Mouse (Mus musculus): Measurements from ENCODE around the gene Acacb. TPM values are rescaled to one million over a fixed set of nuclear protein-coding genes. Genes with fewer than 3 reads are reported as not detected.

Acacb gene
- polyA plus RNA-seq, 1 experiment from 2014 or later, result 2.4 TPM

DNA sequence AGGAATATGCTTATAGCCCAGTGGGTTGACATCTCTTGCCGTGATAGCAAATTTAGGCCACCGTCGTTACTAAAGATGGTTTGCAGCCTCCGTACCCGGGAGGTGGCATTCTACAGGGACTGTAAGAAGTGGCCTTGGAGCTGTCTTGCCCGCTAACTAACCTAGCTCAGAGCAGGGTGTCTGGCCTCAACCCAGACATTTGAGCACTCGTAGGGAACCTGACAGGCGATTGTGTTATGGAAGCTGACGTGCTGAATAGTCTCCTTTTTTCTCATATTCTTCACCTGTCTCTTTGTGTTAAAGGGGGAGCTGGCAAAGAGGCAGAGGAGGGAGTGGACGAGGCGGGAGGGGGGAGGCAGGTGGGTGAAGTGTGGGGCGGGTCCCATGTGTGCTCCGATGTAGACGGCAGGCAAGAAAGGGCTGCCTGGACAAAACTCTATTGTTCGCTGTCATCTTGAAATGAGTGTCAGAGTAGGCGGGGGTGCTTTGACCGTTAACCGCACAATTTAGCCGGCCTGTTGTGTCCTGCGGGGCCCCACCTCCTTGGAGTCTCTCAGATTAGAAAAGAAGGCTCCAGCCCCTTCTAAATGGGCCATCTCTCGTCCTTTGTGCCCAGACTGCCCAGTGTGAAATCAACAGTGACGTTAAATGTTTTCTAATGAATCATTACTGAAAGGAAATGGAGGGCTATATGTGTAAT lies 153.0 kb downstream of the Acacb start:
- peak overlapping the region; percentile 68 for H3K27ac ChIP-seq
- no peak overlapping the region; the same call in 1 of the 2 replicates for H3K9ac ChIP-seq (replicated peaks)
- no peaks in the 10 kb centered on the region for H3K36me3 ChIP-seq
- H3K9me3 ChIP-seq, result no peaks in the 10 kb centered on the region
- peak overlapping the region; percentile 27 for H3K4me2 ChIP-seq (replicated peaks)
- H3K4me3 ChIP-seq (replicated peaks), result no peak overlapping the region
- 15% methylated on average over 22 of the region's 22 CpGs for WGBS
- peaks cover 64% of the 10 kb centered on the region for H3K27me3 ChIP-seq
- ATAC-seq, result peak; percentile 87
- H3K4me1 ChIP-seq (replicated peaks), result peaks cover 49% of the 10 kb centered on the region

DNA sequence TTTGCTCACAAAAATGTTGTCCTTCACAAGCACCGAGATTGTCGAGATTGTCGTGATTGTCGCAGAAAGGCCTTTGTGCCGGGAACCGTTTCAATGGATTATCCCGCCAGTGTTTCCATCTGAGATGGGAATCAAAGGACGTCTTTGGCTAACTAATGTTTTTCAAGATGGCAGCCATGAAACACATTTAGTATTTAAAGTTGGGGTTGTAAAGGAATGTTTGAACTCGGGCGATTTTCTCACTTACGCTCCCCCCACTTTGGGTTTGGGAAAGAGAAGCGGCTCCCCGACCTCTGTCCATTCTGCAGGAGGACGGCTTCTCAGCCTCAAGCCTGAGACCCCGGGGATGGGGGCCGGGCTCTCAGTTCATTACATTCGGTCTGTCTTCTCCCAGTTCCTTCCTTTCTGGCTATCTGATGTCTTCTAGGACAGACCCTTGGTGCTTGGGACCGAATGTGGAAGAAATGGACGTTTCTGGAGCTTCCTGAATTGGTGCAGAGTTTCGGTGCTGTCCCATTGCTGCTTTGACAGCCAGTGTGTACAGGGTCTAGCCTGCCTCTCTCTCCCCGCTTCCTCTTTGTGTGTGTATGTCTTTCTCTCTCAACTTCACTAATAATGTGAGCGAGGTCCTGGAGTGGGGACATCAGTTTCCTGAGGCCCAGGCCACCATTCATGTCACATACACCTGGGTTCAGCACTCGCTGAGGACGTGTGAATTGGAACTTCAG lies 153.7 kb downstream of the Acacb start:
- Histone ChIP-seq H3K9ac (replicated peaks) (no peak overlapping the region), H3K36me3 (no peaks in the 10 kb centered on the region), H3K27me3 (peaks cover 64% of the 10 kb centered on the region), H3K4me2 (replicated peaks) (peak overlapping the region; percentile 27; the same call in 1 of the 2 replicates), H3K27ac (peak overlapping the region; percentile 32; the same call in 1 of the 2 replicates), H3K4me1 (replicated peaks) (peaks cover 49% of the 10 kb centered on the region), H3K9me3 (no peaks in the 10 kb centered on the region), H3K4me3 (replicated peaks) (no peak overlapping the region)
- WGBS, result 34% methylated on average over 24 of the region's 24 CpGs
- no peak for ATAC-seq

Other genes with a start within 250 kb of the Acacb start
- gene Coro1c, start 237.8 kb upstream of the Acacb start, polyA plus RNA-seq (2015; fragmentation: Nextera tagmentation; extraction: Ambion mirVana), result 214 and 215 TPM in 2 replicates
- 14.3 and 17.2 TPM in 2 replicates for gene Ssh1, start 152.6 kb upstream of the Acacb start, polyA plus RNA-seq (2015; fragmentation: Nextera tagmentation; extraction: Ambion mirVana)
- gene Dao, start 142.8 kb upstream of the Acacb start, polyA plus RNA-seq (2015; fragmentation: Nextera tagmentation; extraction: Ambion mirVana), result not detected in 2 replicates
- 16.7 and 19.0 TPM in 2 replicates for gene Usp30, start 81.1 kb upstream of the Acacb start, polyA plus RNA-seq (2015; fragmentation: Nextera tagmentation; extraction: Ambion mirVana)
- gene Svop, start 55.0 kb upstream of the Acacb start, polyA plus RNA-seq (2015; fragmentation: Nextera tagmentation; extraction: Ambion mirVana), result 79.3 and 82.7 TPM in 2 replicates
- gene Alkbh2, start 18.3 kb upstream of the Acacb start, polyA plus RNA-seq (2015; fragmentation: Nextera tagmentation; extraction: Ambion mirVana), result 5.8 and 6.0 TPM in 2 replicates
- 14.8 and 17.4 TPM in 2 replicates for gene Ung, start 16.1 kb upstream of the Acacb start, polyA plus RNA-seq (2015; fragmentation: Nextera tagmentation; extraction: Ambion mirVana)
- 3.6 and 4.0 TPM in 2 replicates for gene Foxn4, start 127.3 kb downstream of the Acacb start, polyA plus RNA-seq (2015; fragmentation: Nextera tagmentation; extraction: Ambion mirVana)
- gene Myo1h, start 142.6 kb downstream of the Acacb start, polyA plus RNA-seq (2015; fragmentation: Nextera tagmentation; extraction: Ambion mirVana), result 0.58 and 0.93 TPM in 2 replicates
- gene Kctd10, start 234.0 kb downstream of the Acacb start, polyA plus RNA-seq (2015; fragmentation: Nextera tagmentation; extraction: Ambion mirVana), result 92.8 and 94.0 TPM in 2 replicates
- 36.9 and 43.1 TPM in 2 replicates for gene Ube3b, start 234.1 kb downstream of the Acacb start, polyA plus RNA-seq (2015; fragmentation: Nextera tagmentation; extraction: Ambion mirVana)

Data from midbrain, embryonic 13.5 days (tissue).